Mouse (Mus musculus): ENCODE measurements around the gene Prrc2c.
"Not testable (repeated sequence)": the region's sequence is repeated elsewhere in the genome, so short reads cannot be mapped to it uniquely, and the experiment has no call there.

Gene Prrc2c

DNA sequence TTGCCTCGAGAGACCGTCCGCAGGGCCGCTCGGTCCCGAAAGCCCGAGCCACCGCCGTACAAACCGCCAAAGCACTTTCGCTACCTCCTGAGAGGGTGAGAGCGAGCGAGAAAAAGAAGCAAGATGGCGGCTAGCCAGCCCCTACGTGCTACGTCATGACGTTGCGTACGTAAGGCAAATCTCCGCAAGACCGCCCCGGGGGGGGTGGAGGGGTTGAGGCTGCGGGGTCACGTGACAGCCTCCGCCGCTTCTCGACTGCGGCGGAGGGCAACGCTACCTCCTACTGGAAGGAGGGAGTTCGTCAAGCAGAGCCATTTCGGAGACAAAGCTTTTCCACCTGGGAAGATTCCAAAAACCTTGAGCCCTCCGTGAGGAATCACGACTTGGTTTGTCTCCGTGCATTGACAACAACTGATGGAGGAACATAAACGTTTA lies at the start of gene Prrc2c:
Gene Prrc2c (minus strand): TSS at position 156 of the 435 bp plus-strand sequence.
- peak; percentile 98 to 100 for DNase-seq (ENCODE audit: low spot score in 2 of 2)

DNA sequence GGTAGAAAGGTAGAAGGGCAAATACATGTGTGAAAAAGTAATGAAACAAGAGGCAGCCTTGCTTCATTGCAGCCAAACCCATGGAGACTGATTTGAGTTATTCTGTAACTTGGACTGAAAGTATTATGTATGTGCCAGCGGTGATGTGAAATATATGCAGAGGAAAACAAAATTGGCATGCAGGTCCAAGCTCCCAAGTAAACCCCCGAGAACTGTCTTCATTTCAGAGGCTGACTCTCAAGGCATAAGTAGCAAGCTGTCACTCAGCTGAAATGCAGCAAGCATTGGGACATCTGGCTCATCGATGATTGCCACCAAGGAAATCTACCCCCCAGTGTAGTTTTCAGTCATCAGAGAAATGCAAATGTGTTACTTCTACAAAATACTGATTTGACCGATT lies 44.9 kb upstream of the Prrc2c start:
- DNase-seq (ENCODE audit: low spot score in 2 of 2): no peak

GRCm38 (mm10) chr1:162783669-162784248 lies 43.4 kb upstream of the Prrc2c start:
- no peak for DNase-seq (ENCODE audit: low spot score in 2 of 2)

- not testable (repeated sequence) for DNase-seq (ENCODE audit: low spot score in 2 of 2)
These were observed 40.7 kb upstream of the Prrc2c start for GRCm38 (mm10) chr1:162781035-162781434.

DNA sequence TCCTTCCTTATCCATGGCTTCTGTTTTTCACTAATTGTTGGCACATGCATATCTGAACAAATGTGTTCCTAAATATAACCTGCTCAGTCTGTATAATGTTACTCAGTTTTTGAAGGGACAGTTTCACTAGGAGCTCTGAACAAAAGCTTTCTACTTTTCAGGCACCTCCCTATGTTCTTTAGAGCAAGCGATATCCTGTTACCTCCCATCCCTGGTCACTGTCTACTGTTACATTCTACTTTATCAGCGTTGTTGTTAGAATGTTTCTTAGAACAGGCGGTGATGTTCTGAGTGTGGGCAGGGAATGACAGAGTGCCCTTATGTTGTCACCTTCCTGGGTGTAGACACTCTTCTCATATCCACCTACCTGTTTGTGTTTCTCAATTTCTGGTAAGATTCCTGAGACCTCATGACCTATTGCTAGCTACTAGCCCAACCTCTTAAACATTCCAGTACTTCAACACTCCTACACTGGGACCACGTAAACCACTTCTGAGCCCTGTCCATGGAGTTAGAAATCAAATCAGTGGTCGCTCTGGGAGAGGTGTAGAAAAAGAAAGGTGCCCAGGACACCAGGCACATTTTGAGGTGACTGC lies 37.7 kb upstream of the Prrc2c start:
- no peak for DNase-seq (ENCODE audit: low spot score in 2 of 2)

DNA sequence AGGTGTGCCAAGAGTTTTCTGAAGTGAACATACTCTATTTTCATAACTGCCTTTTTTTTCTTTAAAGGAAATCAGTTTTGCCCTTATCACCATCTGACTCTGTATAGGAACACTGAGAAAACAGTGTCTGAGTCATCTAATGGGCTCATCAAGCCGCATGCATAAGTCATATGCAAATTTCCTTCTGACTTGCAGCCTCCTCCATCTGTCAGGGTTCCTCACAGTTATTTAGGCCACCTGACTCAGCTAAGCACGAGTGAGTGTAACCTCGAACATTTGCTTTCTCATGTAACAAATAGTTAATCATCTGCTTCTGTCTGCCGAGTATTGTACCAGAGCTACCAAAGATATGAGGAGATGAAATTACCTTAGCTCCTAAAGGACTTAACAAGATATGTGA lies 33.3 kb upstream of the Prrc2c start:
- peak; percentile 17 to 37 for DNase-seq (ENCODE audit: low spot score in 2 of 2)

- no peak for DNase-seq (ENCODE audit: low spot score in 2 of 2)
These were observed 31.4 kb upstream of the Prrc2c start for GRCm38 (mm10) chr1:162771617-162772360.

- DNase-seq (ENCODE audit: low spot score in 2 of 2): no peak
These were observed 11.7 kb upstream of the Prrc2c start for GRCm38 (mm10) chr1:162752009-162752408.

DNA sequence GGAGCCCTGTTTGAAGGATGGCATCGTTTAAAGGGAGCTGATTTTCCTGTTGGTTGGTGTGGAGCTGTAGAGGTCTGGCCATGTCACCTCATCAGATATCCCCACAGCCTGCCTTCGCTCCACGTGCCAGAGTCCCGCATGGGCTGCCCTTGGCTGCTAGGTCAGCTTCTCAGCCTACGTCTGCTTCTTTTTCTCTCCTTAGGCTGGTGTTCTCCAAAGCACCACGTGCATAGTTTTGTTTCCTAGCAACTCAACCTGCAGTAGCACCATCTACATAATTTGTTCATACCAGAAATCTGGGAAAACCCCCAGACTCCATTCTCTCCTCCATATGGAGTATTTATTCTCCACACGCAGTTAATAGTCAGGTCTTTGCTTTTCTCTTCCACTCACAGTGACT lies 9.3 kb upstream of the Prrc2c start:
- DNase-seq (ENCODE audit: low spot score in 2 of 2): no peak

DNA sequence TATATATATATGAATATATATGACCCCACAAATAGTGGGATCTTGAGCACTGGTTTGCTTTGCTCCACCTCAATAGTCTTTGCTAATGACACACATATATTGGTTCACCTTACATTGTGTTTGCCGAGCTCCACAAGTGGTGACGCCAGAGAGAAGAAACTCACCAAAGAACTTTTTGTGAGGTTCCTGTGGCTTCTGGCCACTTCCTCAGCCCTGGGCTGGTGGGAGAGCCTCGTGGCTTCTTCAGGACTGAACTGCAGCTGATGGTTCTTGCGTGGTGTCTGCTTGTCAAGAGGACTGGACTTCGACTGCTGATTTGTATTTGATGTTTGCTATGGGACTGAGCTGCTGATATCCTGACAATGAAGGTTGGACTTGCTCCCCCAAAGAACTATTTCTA lies 8.4 kb upstream of the Prrc2c start:
- no peak for DNase-seq (ENCODE audit: low spot score in 2 of 2)

GRCm38 (mm10) chr1:162739831-162740394 lies 443 bp downstream of the Prrc2c start:
- no peak for DNase-seq (ENCODE audit: low spot score in 2 of 2)

- peak; percentile 9 to 24 for DNase-seq (ENCODE audit: low spot score in 2 of 2)
These were observed 950 bp downstream of the Prrc2c start for GRCm38 (mm10) chr1:162739406-162739805.

- DNase-seq (ENCODE audit: low spot score in 2 of 2): no peak
These were observed 1.9 kb downstream of the Prrc2c start for GRCm38 (mm10) chr1:162738472-162738871.

- no peak for DNase-seq (ENCODE audit: low spot score in 2 of 2)
These were observed 5.3 kb downstream of the Prrc2c start for GRCm38 (mm10) chr1:162735084-162735483.

GRCm38 (mm10) chr1:162734283-162734682 lies 6.1 kb downstream of the Prrc2c start:
- DNase-seq (ENCODE audit: low spot score in 2 of 2): no peak

DNA sequence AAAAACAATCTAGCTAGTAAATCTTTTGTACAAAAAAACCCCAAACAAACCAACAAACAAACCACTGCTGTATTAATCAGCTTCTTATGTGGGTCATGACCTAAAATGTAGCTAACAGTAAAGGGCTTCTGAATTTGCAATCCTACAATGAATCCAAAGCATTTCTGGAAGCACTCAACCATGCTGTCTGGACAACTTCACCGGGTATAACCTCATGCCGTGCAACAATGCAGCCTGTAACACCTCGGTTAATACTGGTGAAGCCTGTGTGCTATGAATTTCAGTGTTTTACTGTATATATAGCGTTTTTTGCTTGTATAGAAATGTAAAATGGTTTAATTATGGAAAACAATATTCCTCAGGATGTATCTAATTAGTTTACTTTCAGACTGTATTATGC lies 8.3 kb downstream of the Prrc2c start:
- no peak for DNase-seq (ENCODE audit: low spot score in 2 of 2)

DNA sequence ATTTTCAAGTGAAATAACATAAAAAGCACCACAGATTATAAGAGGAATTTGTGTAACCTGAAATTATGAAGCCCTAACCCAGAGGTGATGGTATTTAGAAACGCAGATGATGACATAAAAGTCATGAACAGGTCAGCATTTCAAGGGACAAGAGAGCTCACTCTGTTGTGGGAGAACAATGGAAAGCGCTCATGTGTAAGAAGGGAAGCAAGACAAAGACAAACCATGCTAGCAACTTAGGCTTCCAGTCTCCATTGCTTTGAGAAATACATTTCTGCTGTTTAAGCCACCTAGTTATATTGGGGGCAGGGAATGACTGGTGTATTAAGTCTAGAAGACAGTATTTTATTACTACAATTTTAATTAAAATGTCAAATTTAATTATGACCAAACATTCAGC lies 10.9 kb downstream of the Prrc2c start:
- no peak for DNase-seq (ENCODE audit: low spot score in 2 of 2)

- no peak for DNase-seq (ENCODE audit: low spot score in 2 of 2)
These were observed 12.4 kb downstream of the Prrc2c start for GRCm38 (mm10) chr1:162727981-162728380.

GRCm38 (mm10) chr1:162723610-162724009 lies 16.7 kb downstream of the Prrc2c start:
- no peak for DNase-seq (ENCODE audit: low spot score in 2 of 2)

DNA sequence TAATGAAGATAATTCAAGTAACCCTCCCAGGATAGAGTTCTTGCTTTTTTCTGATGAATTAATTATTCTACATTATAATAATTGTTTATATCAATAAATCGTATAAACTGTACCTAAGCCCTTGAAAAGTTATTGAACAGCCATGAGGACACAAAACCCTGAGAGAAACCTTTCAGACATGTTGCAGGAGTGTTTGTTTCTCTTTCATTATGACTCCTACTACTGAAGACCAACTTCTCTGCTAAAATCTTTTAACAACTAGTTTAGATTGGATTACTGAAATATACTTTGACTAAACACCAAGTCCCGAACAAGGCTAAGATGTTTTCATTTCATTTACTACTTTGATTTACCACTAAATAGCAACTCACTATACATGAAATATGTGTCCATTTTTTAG lies 19.7 kb downstream of the Prrc2c start:
- DNase-seq (ENCODE audit: low spot score in 2 of 2): no peak

DNA sequence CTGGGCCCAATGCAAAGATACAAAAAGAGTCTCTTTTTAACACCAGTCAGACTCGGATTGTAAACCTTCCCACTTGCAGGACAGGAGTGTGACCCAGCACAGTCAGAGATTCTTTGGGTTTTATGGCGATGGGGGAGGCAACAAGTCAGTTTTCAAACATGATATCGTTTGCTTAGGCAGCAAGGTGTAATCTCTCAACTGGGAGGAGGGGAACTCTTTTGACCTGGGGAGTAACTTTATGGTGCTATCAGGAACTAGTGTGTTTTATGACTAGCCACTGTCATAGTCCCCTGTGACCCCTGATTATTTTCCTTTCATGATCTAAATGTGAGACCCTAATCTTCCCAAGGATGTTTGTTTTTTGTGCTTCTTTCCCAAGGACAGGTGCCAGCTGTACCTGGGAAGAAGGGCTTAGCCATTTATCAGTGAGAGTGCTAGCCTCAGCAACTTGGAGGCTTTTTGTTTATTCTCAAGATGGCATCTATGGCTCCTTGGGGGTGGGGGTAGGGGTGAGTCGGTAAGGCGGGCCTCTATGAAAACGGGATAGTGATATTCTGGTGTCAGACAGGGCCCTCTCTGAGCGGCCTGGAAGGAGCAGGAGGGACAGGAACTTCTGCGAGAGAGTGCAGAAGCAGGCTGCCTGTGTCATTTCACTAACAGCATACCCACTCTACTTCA lies 39.8 kb downstream of the Prrc2c start:
- no peak for DNase-seq (ENCODE audit: low spot score in 2 of 2)

- DNase-seq (ENCODE audit: low spot score in 2 of 2): no peak
These were observed 42.5 kb downstream of the Prrc2c start for GRCm38 (mm10) chr1:162697866-162698265.
